Mouse (Mus musculus) ES-Bruce4 (cell line): Measurements from ENCODE around the gene Gm21987.

ENCODE experiments used
- CTCF ChIP-seq: IDR thresholded peaks from one replicate; pipeline ENCODE4 v1.8.1; 2011; ENCODE audit warnings: low read depth, low read length
- EP300 ChIP-seq: IDR thresholded peaks from 2 replicates; pipeline ENCODE4 v1.6.1; 2011; ENCODE audit warnings: low read depth, low read length; ENCODE audit not compliant: insufficient read depth
- POLR2A ChIP-seq: IDR thresholded peaks from one replicate; pipeline ENCODE4 v1.8.1; 2011; ENCODE audit warnings: low read length; ENCODE audit not compliant: insufficient read depth

GRCm38 (mm10) chr16:38360317-38360716 is 13.5 kb downstream of the Gm21987 start:
- TF ChIP-seq POLR2A, result no peak
- no peak for TF ChIP-seq CTCF
- no peak for TF ChIP-seq EP300
